Mouse (Mus musculus) CH12.LX (cell line): ENCODE measurements around the gene A430078G23Rik. TPM values are rescaled to one million over a fixed set of nuclear protein-coding genes. Genes with fewer than 3 reads are reported as not detected.

Experiments used
- DNase-seq: peaks from one replicate; pipeline ENCODE4 v3.0.0-alpha.2; 2013; ENCODE audit errors: extremely low read depth
- H3K27ac ChIP-seq: 2 replicates; pipeline ENCODE4 v1.5.1; 2012; ENCODE audit warnings: low read depth, mild to moderate bottlenecking, control low read depth, moderate library complexity; ENCODE audit not compliant: insufficient read depth
- H3K27me3 ChIP-seq: replicated peaks from 2 replicates; pipeline ENCODE3; 2012; ENCODE audit warnings: inconsistent platforms
- H3K36me3 ChIP-seq, 2 experiments: replicated peaks in 1 of 2; 2 replicates each; pipeline versions ENCODE3 to v1.6.1; 2012; ENCODE audit warnings: inconsistent platforms in 1 of 2, low read length in 1 of 2, mild to moderate bottlenecking in 1 of 2, mixed read lengths in 1 of 2, moderate library complexity in 1 of 2; ENCODE audit not compliant: control insufficient read depth in 1 of 2, insufficient read depth in 1 of 2
- H3K4me1 ChIP-seq, 2 experiments: 2 replicates each; pipeline ENCODE4 v1.6.1; 2012; ENCODE audit warnings: inconsistent platforms in 1 of 2, moderate library complexity in 1 of 2; ENCODE audit not compliant: insufficient read depth in 2 of 2, control insufficient read depth in 1 of 2
- H3K4me2 ChIP-seq: 2 replicates; pipeline ENCODE4 v1.6.1; 2012; ENCODE audit warnings: low read depth, mild to moderate bottlenecking, control low read depth; ENCODE audit not compliant: poor library complexity, insufficient read depth, severe bottlenecking
- H3K4me3 ChIP-seq, 3 experiments: fragments of 150-350 bp in 1 of 3; sonication (generic) in 1 of 3; replicated peaks in 1 of 3; 2 replicates each; pipeline versions ENCODE3 to v1.5.1; 2011 to 2012; ENCODE audit warnings: low read depth in 2 of 3, low read length in 2 of 3, mild to moderate bottlenecking in 2 of 3, moderate library complexity in 2 of 3, control low read depth in 1 of 3, improper control_type of control experiment in 1 of 3, inconsistent platforms in 1 of 3, mixed read lengths in 1 of 3; ENCODE audit not compliant: poor library complexity in 1 of 3
- H3K79me2 ChIP-seq: replicated peaks from 2 replicates; pipeline ENCODE4 v1.6.1; 2012; ENCODE audit warnings: mild to moderate bottlenecking, moderate library complexity; ENCODE audit not compliant: control insufficient read depth, poor library complexity, insufficient read depth, severe bottlenecking; ENCODE audit errors: extremely low read depth
- H3K9ac ChIP-seq: 2 replicates; pipeline ENCODE4 v1.6.1; 2012; ENCODE audit warnings: low read depth, mild to moderate bottlenecking, control low read depth, moderate library complexity; ENCODE audit not compliant: insufficient read depth
- H3K9me3 ChIP-seq: replicated peaks from 2 replicates; pipeline ENCODE3; 2012; ENCODE audit warnings: low read length, inconsistent platforms, mixed read lengths
- CHD1 ChIP-seq: IDR thresholded peaks from 2 replicates; pipeline ENCODE4 v1.6.1; 2012; ENCODE audit warnings: low read depth, low read length, improper control_type of control experiment, inconsistent platforms
- CHD2 ChIP-seq: IDR thresholded peaks from 2 replicates; pipeline ENCODE4 v1.6.1; 2011; ENCODE audit warnings: low read length, improper control_type of control experiment
- CTCF ChIP-seq, 2 experiments: IDR thresholded peaks in 1 of 2; conservative IDR thresholded peaks in 1 of 2; 2 replicates each; pipeline ENCODE4 v1.5.1; 2011 to 2012; ENCODE audit warnings: low read depth in 2 of 2, low read length in 2 of 2, improper control_type of control experiment in 1 of 2, inconsistent platforms in 1 of 2, mild to moderate bottlenecking in 1 of 2, moderate library complexity in 1 of 2
- E2F4 ChIP-seq: IDR thresholded peaks from 2 replicates; pipeline ENCODE4 v1.6.1; 2011; ENCODE audit warnings: low read depth, low read length, improper control_type of control experiment; ENCODE audit not compliant: insufficient replicate concordance
- ELF1 ChIP-seq: IDR thresholded peaks from 2 replicates; pipeline ENCODE4 v1.6.1; 2014; ENCODE audit warnings: low read depth, mild to moderate bottlenecking, inconsistent platforms, low read length, improper control_type of control experiment
- ETS1 ChIP-seq: conservative IDR thresholded peaks from 2 replicates; pipeline ENCODE4 v1.6.1; 2012; ENCODE audit warnings: low read depth, mild to moderate bottlenecking, inconsistent platforms, low read length, improper control_type of control experiment, moderate library complexity
- GABPA ChIP-seq: IDR thresholded peaks from 2 replicates; pipeline ENCODE4 v1.6.1; 2012; ENCODE audit warnings: low read depth, low read length, improper control_type of control experiment, inconsistent platforms; ENCODE audit not compliant: insufficient replicate concordance
- IRF4 ChIP-seq: IDR thresholded peaks from 2 replicates; pipeline ENCODE4 v1.6.1; 2014; ENCODE audit warnings: low read depth, mild to moderate bottlenecking, inconsistent platforms, low read length, improper control_type of control experiment
- MXI1 ChIP-seq: IDR thresholded peaks from 2 replicates; pipeline ENCODE4 v1.6.1; 2011; ENCODE audit warnings: mild to moderate bottlenecking, low read depth, low read length, improper control_type of control experiment
- NRF1 ChIP-seq: IDR thresholded peaks from 2 replicates; pipeline ENCODE4 v1.6.1; 2014; ENCODE audit warnings: low read depth, mild to moderate bottlenecking, inconsistent platforms, low read length, improper control_type of control experiment, moderate library complexity
- RCOR1 ChIP-seq: conservative IDR thresholded peaks from 2 replicates; pipeline ENCODE4 v1.6.1; 2012; ENCODE audit warnings: low read depth, mild to moderate bottlenecking, inconsistent platforms, low read length, improper control_type of control experiment
- SIN3A ChIP-seq: IDR thresholded peaks from 2 replicates; pipeline ENCODE4 v1.6.1; 2012; ENCODE audit warnings: low read length, improper control_type of control experiment, inconsistent platforms
- SMC3 ChIP-seq: IDR thresholded peaks from 2 replicates; pipeline ENCODE4 v1.6.1; 2011; ENCODE audit warnings: low read depth, low read length, improper control_type of control experiment
- TBP ChIP-seq: conservative IDR thresholded peaks from 2 replicates; pipeline ENCODE4 v1.6.1; 2011; ENCODE audit warnings: low read depth, low read length, improper control_type of control experiment
- UBTF ChIP-seq: IDR thresholded peaks from 2 replicates; pipeline ENCODE4 v1.6.1; 2012; ENCODE audit warnings: low read depth, mild to moderate bottlenecking, inconsistent platforms, low read length, improper control_type of control experiment, moderate library complexity
- USF2 ChIP-seq: conservative IDR thresholded peaks from 2 replicates; pipeline ENCODE4 v1.6.1; 2011; ENCODE audit warnings: low read depth, low read length, improper control_type of control experiment
- ZC3H11A ChIP-seq: IDR thresholded peaks from 2 replicates; pipeline ENCODE4 v1.6.1; 2012; ENCODE audit warnings: low read depth, mild to moderate bottlenecking, inconsistent platforms, low read length, improper control_type of control experiment
- ZMIZ1 ChIP-seq: IDR thresholded peaks from 2 replicates; pipeline ENCODE4 v1.6.1; 2012; ENCODE audit warnings: low read depth, mild to moderate bottlenecking, inconsistent platforms, low read length, improper control_type of control experiment
- ZNF384 ChIP-seq: IDR thresholded peaks from 2 replicates; pipeline ENCODE4 v1.6.1; 2012; ENCODE audit warnings: low read depth, low read length, improper control_type of control experiment, inconsistent platforms
- dilution Hi-C: fragments of 300-500 bp; cut with MboI; formaldehyde crosslinking; loops from 2 replicates; pipeline ENCODE4 v1.14.3; 2020; ENCODE audit warnings: low sequenced_read_pairs; ENCODE audit not compliant: extremely low pct_unique_long_range_greater_than_20kb, extremely low pct_ligation_motif_present
- in situ Hi-C: fragments of 300-500 bp; cut with MboI; formaldehyde crosslinking; loops from 3 replicates; pipeline ENCODE4 v1.14.3; 2019; ENCODE audit warnings: low sequenced_read_pairs, low pct_ligation_motif_present, low pct_unique_long_range_greater_than_20kb, mixed read lengths
- polyA plus RNA-seq: library from polyadenylated mRNA; unstranded; fragments of >175 nt; gene quantifications from 2 replicates; pipeline ENCODE4 v1.2.1, GENCODE M21; 2012; ENCODE audit warnings: low read depth; ENCODE audit not compliant: insufficient read length
- total RNA-seq, 2 experiments: library from RNA; depleted of rRNA; stranded (reverse); fragments of 300-350 nt in 1 of 2; fragments of >200 nt in 1 of 2; gene quantifications; 2 replicates each; pipeline ENCODE4 v1.2.3; 2012 to 2014

The A430078G23Rik gene
- total and polyA plus RNA-seq, 3 experiments = not detected

GRCm38 (mm10) chr8:3429966-3430365 lies 76.8 kb downstream of the A430078G23Rik start:
- H3K79me2 ChIP-seq = no peaks in the 10 kb centered on the region
- no peak overlapping the region for H3K4me3 ChIP-seq
- in situ Hi-C loops = no loop called here
- H3K9ac ChIP-seq = no peak overlapping the region
- H3K27ac ChIP-seq = no peak overlapping the region
- H3K27me3 ChIP-seq = no peaks in the 10 kb centered on the region
- H3K4me2 ChIP-seq = no peak overlapping the region
- H3K4me1 ChIP-seq = no peaks in the 10 kb centered on the region
- dilution Hi-C loops = no loop called here
- TF ChIP-seq ZNF384 (no peak), CHD1 (no peak), SMC3 (no peak), USF2 (no peak), IRF4 (no peak), ZC3H11A (no peak), SIN3A (no peak), CTCF (conservative IDR thresholded peaks at IDR 0.05 in 1 of 2, IDR thresholded peaks at IDR 0.05 in 1 of 2; ENCODE audit: low read depth in 2 of 2, low read length in 2 of 2) (no peak), CHD2 (no peak), GABPA (no peak), NRF1 (no peak), ETS1 (no peak), RCOR1 (no peak), TBP (no peak), E2F4 (no peak), ELF1 (no peak), MXI1 (no peak), UBTF (no peak), ZMIZ1 (no peak)
- H3K9me3 ChIP-seq = no peaks in the 10 kb centered on the region
- H3K36me3 ChIP-seq = no peaks in the 10 kb centered on the region
- no peak for DNase-seq

GRCm38 (mm10) chr8:3431113-3431512 lies 77.9 kb downstream of the A430078G23Rik start:
- Histone ChIP-seq H3K9ac (no peak overlapping the region), H3K4me1 (no peaks in the 10 kb centered on the region), H3K27me3 (no peaks in the 10 kb centered on the region), H3K79me2 (no peaks in the 10 kb centered on the region), H3K36me3 (no peaks in the 10 kb centered on the region), H3K4me2 (no peak overlapping the region), H3K4me3 (no peak overlapping the region), H3K27ac (no peak overlapping the region), H3K9me3 (no peaks in the 10 kb centered on the region)
- no peak for DNase-seq
- in situ Hi-C loops (no loop called here), dilution Hi-C loops (no loop called here)
- TF ChIP-seq GABPA = no peak
- no peak for TF ChIP-seq MXI1
